Mouse (Mus musculus): Measurements from ENCODE around the gene Fxyd7.

GRCm38 (mm10) chr7:31056448-31056847 lies 5.2 kb upstream of the Fxyd7 start:
- TF ChIP-seq POLR2A (IDR thresholded peaks at IDR 0.05; ENCODE audit: borderline replicate concordance, extremely low read depth, low read depth, low read length), result no peak
- TF ChIP-seq CTCF (IDR thresholded peaks at IDR 0.05; ENCODE audit: insufficient read depth, low read length), result no peak
